Mouse (Mus musculus) hindbrain, embryonic 11.5 days (tissue): ENCODE data around the gene Pnma1. TPM values are rescaled to one million over a fixed set of nuclear protein-coding genes. Genes with fewer than 3 reads are reported as not detected.

Experiments
- ATAC-seq: fragments of 200-750 bp; cut with Nextera tagmentation; 2 replicates; pipeline ENCODE4 v1.8.0; 2017; ENCODE audit warnings: mild to moderate bottlenecking, moderate TSS enrichment, moderate library complexity; ENCODE audit not compliant: low FRiP score
- DNase-seq: peaks from one replicate; pipeline ENCODE4 v3.0.0-alpha.2; 2015; ENCODE audit warnings: low spot score
- H3K27ac ChIP-seq: fragments of 300-500 bp; sonication (generic); 2 replicates; pipeline ENCODE4 v1.5.1; 2014; ENCODE audit warnings: mild to moderate bottlenecking, low read depth, low read length
- H3K27me3 ChIP-seq: fragments of 300-500 bp; sonication (generic); 2 replicates; pipeline ENCODE4 v1.6.1; 2014; ENCODE audit warnings: mild to moderate bottlenecking, low read length, moderate library complexity, mixed read lengths; ENCODE audit not compliant: control insufficient read depth, insufficient read depth
- H3K36me3 ChIP-seq: fragments of 300-500 bp; sonication (generic); 2 replicates; pipeline ENCODE4 v1.6.1; 2014; ENCODE audit warnings: mild to moderate bottlenecking, low read length, moderate library complexity, mixed read lengths; ENCODE audit not compliant: control insufficient read depth, insufficient read depth
- H3K4me1 ChIP-seq: fragments of 300-500 bp; sonication (generic); replicated peaks from 2 replicates; pipeline ENCODE4 v1.6.1; 2014; ENCODE audit warnings: low read length, mixed read lengths; ENCODE audit not compliant: control insufficient read depth, insufficient read depth
- H3K4me2 ChIP-seq: fragments of 300-500 bp; sonication (generic); replicated peaks from 2 replicates; pipeline ENCODE4 v1.6.1; 2014; ENCODE audit warnings: mild to moderate bottlenecking, low read depth, low read length
- H3K4me3 ChIP-seq: fragments of 300-500 bp; sonication (generic); 2 replicates; pipeline ENCODE4 v1.5.1; 2014; ENCODE audit warnings: low read depth, low read length
- H3K9ac ChIP-seq: fragments of 300-500 bp; sonication (generic); 2 replicates; pipeline ENCODE4 v1.6.1; 2014; ENCODE audit warnings: low read depth, low read length
- H3K9me3 ChIP-seq: fragments of 300-500 bp; sonication (generic); 2 replicates; pipeline ENCODE4 v1.6.1; 2016; ENCODE audit warnings: low read length; ENCODE audit not compliant: control insufficient read depth
- WGBS: fragments of 180-500 bp; shearing (Covaris S2); extraction: QIAGEN DNeasy Blood & Tissue Kit; methylation state at CpG from one replicate; pipeline ENCODE4 v1.1.7; 2014; 5-methylcytosine and 5-hydroxymethylcytosine counted together
- polyA plus RNA-seq: library from polyadenylated mRNA; unstranded; fragments of >200 nt; fragmentation: Nextera tagmentation; extraction: Ambion mirVana; gene quantifications from 2 replicates; pipeline ENCODE4 v1.2.1, GENCODE M21; 2014

Pnma1 gene
- polyA plus RNA-seq, result 2.4 and 2.6 TPM in 2 replicates

- Histone ChIP-seq H3K27ac (peak within 1 kb of the TSS; percentile 78), H3K4me2 (peak within 1 kb of the TSS; percentile 56), H3K36me3 (no peaks in the 10 kb centered on the region), H3K27me3 (no peaks in the 10 kb centered on the region), H3K9me3 (no peaks in the 10 kb centered on the region), H3K9ac (peak within 1 kb of the TSS; percentile 49), H3K4me3 (peak within 1 kb of the TSS; percentile 52), H3K4me1 (peaks cover 9% of the 10 kb centered on the region)
- ATAC-seq, result peak; percentile 93
- peak; percentile 94 for DNase-seq
- WGBS, result under 1% methylated on average over 47 of the region's 50 CpGs
Measured at GRCm38 (mm10) chr12:84147954-84148621, at the start of gene Pnma1. Gene Pnma1, minus strand, starts transcription at chr12:84148489.

GRCm38 (mm10) chr12:84195195-84195594 is 46.9 kb upstream of the Pnma1 start:
- no peaks in the 10 kb centered on the region for H3K27me3 ChIP-seq
- ATAC-seq (no peak), DNase-seq (no peak)
- H3K27ac ChIP-seq, result no peak overlapping the region
- H3K4me3 ChIP-seq, result no peak overlapping the region
- no peaks in the 10 kb centered on the region for H3K9me3 ChIP-seq
- H3K4me1 ChIP-seq, result peaks cover 7% of the 10 kb centered on the region
- no peak overlapping the region for H3K4me2 ChIP-seq
- H3K36me3 ChIP-seq, result no peaks in the 10 kb centered on the region
- H3K9ac ChIP-seq, result no peak overlapping the region
- WGBS, result 59% methylated on average over 6 of the region's 6 CpGs

- DNase-seq, result peak; percentile 40
- Histone ChIP-seq H3K4me3 (peak overlapping the region; percentile 77), H3K27ac (peak overlapping the region; percentile 92; the same call in 1 of the 2 replicates), H3K4me1 (peaks cover 7% of the 10 kb centered on the region), H3K4me2 (peak overlapping the region; percentile 98), H3K9ac (peak overlapping the region; percentile 82), H3K9me3 (no peaks in the 10 kb centered on the region), H3K36me3 (no peaks in the 10 kb centered on the region), H3K27me3 (no peaks in the 10 kb centered on the region)
- ATAC-seq, result no peak
- WGBS, result 7% methylated on average over 12 of the region's 13 CpGs
Measured at GRCm38 (mm10) chr12:84194400-84195109, 46.3 kb upstream of the Pnma1 start.

GRCm38 (mm10) chr12:84193642-84194399 is 45.5 kb upstream of the Pnma1 start:
- Histone ChIP-seq H3K36me3 (no peaks in the 10 kb centered on the region), H3K4me3 (peak overlapping the region; percentile 77), H3K9me3 (no peaks in the 10 kb centered on the region), H3K9ac (peak overlapping the region; percentile 82), H3K27ac (peak overlapping the region; percentile 92), H3K27me3 (no peaks in the 10 kb centered on the region), H3K4me1 (peaks cover 7% of the 10 kb centered on the region), H3K4me2 (peak overlapping the region; percentile 98)
- 0% methylated on average over 48 of the region's 49 CpGs for WGBS
- peak; percentile 83 for ATAC-seq
- DNase-seq, result peak; percentile 91

- peak; percentile 47 for ATAC-seq
- WGBS, result under 1% methylated on average over 87 of the region's 102 CpGs
- peaks cover 9% of the 10 kb centered on the region for H3K4me1 ChIP-seq
Measured at GRCm38 (mm10) chr12:84192741-84193641, 44.7 kb upstream of the Pnma1 start.

GRCm38 (mm10) chr12:84192280-84192679 is 44.0 kb upstream of the Pnma1 start:
- Histone ChIP-seq H3K4me1 (peaks cover 9% of the 10 kb centered on the region), H3K9ac (peak overlapping the region; percentile 82), H3K9me3 (no peaks in the 10 kb centered on the region), H3K4me2 (peak overlapping the region; percentile 98), H3K27ac (peak overlapping the region; percentile 92; the same call in 1 of the 2 replicates), H3K4me3 (peak overlapping the region; percentile 77), H3K27me3 (no peaks in the 10 kb centered on the region), H3K36me3 (no peaks in the 10 kb centered on the region)
- DNase-seq, result no peak
- no peak for ATAC-seq
- WGBS, result 1% methylated on average over 13 of the region's 13 CpGs

More at GRCm38 (mm10) chr12:84192741-84193641, 44.7 kb upstream of the Pnma1 start:
- Histone ChIP-seq H3K4me3 (peak overlapping the region; percentile 77), H3K4me2 (peak overlapping the region; percentile 98), H3K36me3 (no peaks in the 10 kb centered on the region), H3K27me3 (no peaks in the 10 kb centered on the region), H3K27ac (peak overlapping the region; percentile 92), H3K9ac (peak overlapping the region; percentile 82), H3K9me3 (no peaks in the 10 kb centered on the region)
- peak; percentile 81 for DNase-seq

GRCm38 (mm10) chr12:84191770-84192169 is 43.5 kb upstream of the Pnma1 start:
- no peak for ATAC-seq
- H3K9ac ChIP-seq, result peak overlapping the region; percentile 82

GRCm38 (mm10) chr12:84191190-84191589 is 42.9 kb upstream of the Pnma1 start:
- Histone ChIP-seq H3K4me3 (no peak overlapping the region), H3K9me3 (no peaks in the 10 kb centered on the region), H3K4me1 (peaks cover 9% of the 10 kb centered on the region), H3K27ac (no peak overlapping the region), H3K4me2 (0 out of 2 replicates have a peak overlapping the region, but pooled peaks have one; percentile 6), H3K36me3 (no peaks in the 10 kb centered on the region), H3K9ac (no peak overlapping the region), H3K27me3 (no peaks in the 10 kb centered on the region)
- WGBS, result 71% methylated on average over 7 of the region's 7 CpGs
- DNase-seq (no peak), ATAC-seq (no peak)

More at GRCm38 (mm10) chr12:84191770-84192169, 43.5 kb upstream of the Pnma1 start:
- H3K36me3 ChIP-seq, result no peaks in the 10 kb centered on the region
- peak overlapping the region; percentile 77 for H3K4me3 ChIP-seq
- no peak overlapping the region for H3K27ac ChIP-seq
- H3K27me3 ChIP-seq, result no peaks in the 10 kb centered on the region
- 28% methylated on average over 5 of the region's 5 CpGs for WGBS
- H3K9me3 ChIP-seq, result no peaks in the 10 kb centered on the region
- peaks cover 9% of the 10 kb centered on the region for H3K4me1 ChIP-seq
- DNase-seq, result peak; percentile 30
- H3K4me2 ChIP-seq, result peak overlapping the region; percentile 98
